Mouse (Mus musculus) Patski (cell line): ENCODE results near the gene Hbb-y. TPM values are rescaled to one million over a fixed set of nuclear protein-coding genes. Genes with fewer than 3 reads are reported as not detected.
"Not testable (repeated sequence)": the region's sequence is repeated elsewhere in the genome, so short reads cannot be mapped to it uniquely, and the experiment has no call there.

Source experiments
- ATAC-seq: fragments of 100-300 bp; one replicate; pipeline ENCODE4 v1.8.0; 2021
- CTCF ChIA-PET: fragments of 350-600 bp; sonication (Branson Sonifier 250); formaldehyde crosslinking; loops from one replicate; lab custom pipeline; 2022; ENCODE audit warnings: inconsistent platforms; lab: Charles Lee
- POLR2A ChIA-PET: fragments of 350-600 bp; sonication (Branson Sonifier 250); formaldehyde crosslinking; loops from one replicate; lab custom pipeline; 2022; ENCODE audit warnings: antibody characterized with exemption, inconsistent platforms; lab: Charles Lee
- DNase-seq: peaks from one replicate; pipeline ENCODE4 v3.0.0-alpha.2; 2011; ENCODE audit warnings: low read depth, low spot score
- H3K27me3 ChIP-seq: fragments of 371-371 bp; one replicate; pipeline ENCODE4 v1.5.1; 2021
- CTCF ChIP-seq: fragments of 100-300 bp; IDR thresholded peaks from one replicate; pipeline ENCODE4 v1.5.1; 2021
- in situ Hi-C: fragments of 300-500 bp; cut with MboI; formaldehyde crosslinking; loops from 3 replicates; pipeline ENCODE4 v1.11.1; 2018; ENCODE audit warnings: low pct_unique_long_range_greater_than_20kb, mixed read lengths
- polyA plus RNA-seq: library from polyadenylated mRNA; unstranded; gene quantifications from one replicate; pipeline ENCODE4 v1.2.3, GENCODE M21; 2021

Hbb-y gene
- polyA plus RNA-seq, 1 experiment from 2014 or later = not detected

- H3K27me3 ChIP-seq = no peaks in the 10 kb centered on the region
- CTCF ChIA-PET = no interaction called here
- TF ChIP-seq CTCF = no peak
- ATAC-seq = no peak
- no peak for DNase-seq
- POLR2A ChIA-PET = no interaction called here
- in situ Hi-C loops = no loop called here
These were observed 8.3 kb downstream of the Hbb-y start for GRCm38 (mm10) chr7:103844525-103845325.

- DNase-seq = no peak
- ChIA-PET POLR2A (no interaction called here), CTCF (no interaction called here)
- in situ Hi-C loops = no loop called here
- no peak for ATAC-seq
- H3K27me3 ChIP-seq = no peaks in the 10 kb centered on the region
- TF ChIP-seq CTCF = no peak
These were observed 10.0 kb downstream of the Hbb-y start, which contains the start of gene Hbb-bh1 for GRCm38 (mm10) chr7:103843034-103843433. Hbb-bh1 (minus strand) TSS chr7:103843164.

GRCm38 (mm10) chr7:103840268-103840667, 12.7 kb downstream of the Hbb-y start, which contains the start of gene Hbb-bh2:
Hbb-bh2 (minus strand) TSS chr7:103840520.
- ChIA-PET CTCF (interaction anchor here (0.8 kb wide), 1 partner anchor 9 kb away, joined by 3 read pairs; no protein-coding TSS in a partner anchor), POLR2A (no interaction called here)
- in situ Hi-C loops = no loop called here

DNA sequence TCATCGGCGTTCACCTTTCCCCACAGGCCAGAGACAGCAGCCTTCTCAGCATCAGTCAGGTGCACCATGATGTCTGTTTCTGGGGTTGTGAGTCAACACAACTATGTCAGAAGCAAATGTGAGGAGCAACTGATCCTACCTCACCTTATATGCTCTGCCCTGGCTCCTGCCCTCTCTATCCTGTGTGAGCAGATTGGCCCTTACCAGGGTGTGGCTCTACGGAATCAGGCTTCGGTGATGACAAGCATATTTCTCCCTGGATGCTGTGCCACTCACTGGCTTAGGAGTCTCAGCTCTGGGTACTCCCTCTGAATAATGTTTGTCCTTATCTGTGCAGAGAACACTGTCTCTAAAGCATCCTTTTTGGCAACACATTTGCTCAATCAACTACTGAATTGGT, 25.2 kb downstream of the Hbb-y start, which contains the start of gene Hbb-bs:
Gene Hbb-bs (minus strand): TSS at position 289 of the 400 bp plus-strand sequence.
- TF ChIP-seq CTCF = no peak
- in situ Hi-C loops = no loop called here
- ATAC-seq (no peak), DNase-seq (no peak)
- ChIA-PET CTCF (no interaction called here), POLR2A (no interaction called here)
- H3K27me3 ChIP-seq = no peaks in the 10 kb centered on the region

More at GRCm38 (mm10) chr7:103840268-103840667, 12.7 kb downstream of the Hbb-y start, which contains the start of gene Hbb-bh2:
- ATAC-seq (no peak), DNase-seq (no peak)
- no peak for TF ChIP-seq CTCF
- H3K27me3 ChIP-seq = no peaks in the 10 kb centered on the region

GRCm38 (mm10) chr7:103827139-103827538, 25.9 kb downstream of the Hbb-y start:
- ATAC-seq, DNase-seq, H3K27me3 ChIP-seq, in situ Hi-C loops, CTCF ChIA-PET, POLR2A ChIA-PET: not testable (repeated sequence)

DNA sequence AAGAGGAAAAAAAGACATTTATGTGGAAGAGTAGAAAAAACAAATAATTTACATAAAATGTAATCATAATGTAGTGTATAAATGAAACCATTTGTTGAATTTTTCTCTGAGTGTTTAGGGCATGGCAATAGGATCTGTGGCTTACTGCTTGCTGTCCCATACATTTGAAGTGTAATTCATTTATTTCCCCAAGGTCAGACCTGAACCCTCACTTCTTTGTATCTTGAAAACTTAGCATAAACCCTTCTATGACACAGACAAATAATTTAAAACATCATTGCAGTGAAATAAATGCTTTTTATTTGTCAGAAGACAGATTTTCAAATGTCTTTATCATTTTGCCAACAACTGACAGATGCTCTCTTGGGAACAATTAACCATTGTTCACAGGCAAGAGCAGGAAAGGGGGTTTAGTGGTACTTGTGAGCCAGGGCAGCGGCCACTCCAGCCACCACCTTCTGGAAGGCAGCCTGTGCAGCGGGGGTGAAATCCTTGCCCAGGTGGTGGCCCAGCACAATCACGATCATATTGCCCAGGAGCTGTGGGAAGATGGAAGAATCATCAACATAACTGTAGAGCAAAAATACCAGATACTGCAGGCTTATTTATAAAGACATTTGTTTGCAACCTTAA, 26.6 kb downstream of the Hbb-y start:
- ChIA-PET POLR2A (no interaction called here), CTCF (no interaction called here)
- no peak for ATAC-seq
- H3K27me3 ChIP-seq = no peaks in the 10 kb centered on the region
- TF ChIP-seq CTCF = no peak
- in situ Hi-C loops = no loop called here
- no peak for DNase-seq

GRCm38 (mm10) chr7:103825536-103826254, 27.3 kb downstream of the Hbb-y start:
- no peak for ATAC-seq
- POLR2A ChIA-PET = no interaction called here
- in situ Hi-C loops = no loop called here

DNA sequence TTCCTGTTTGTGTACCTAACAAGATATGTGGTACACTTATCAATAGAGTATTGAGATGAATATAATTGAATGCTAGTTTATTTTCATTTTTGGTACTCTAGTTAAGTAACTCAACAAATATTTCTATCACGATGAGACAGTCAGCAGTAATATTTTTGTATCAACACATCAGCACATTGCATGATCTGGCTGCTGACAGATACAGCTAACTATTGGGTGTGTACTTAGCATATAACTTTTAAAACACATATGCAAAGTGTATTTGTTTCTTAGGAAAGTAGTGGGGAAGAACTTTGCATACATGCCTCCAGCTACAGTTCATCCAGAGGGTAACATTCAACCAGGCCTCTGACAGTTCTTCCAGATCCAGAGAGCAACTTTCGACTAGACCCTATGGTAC, 28.4 kb downstream of the Hbb-y start:
- DNase-seq = no peak
- no peaks in the 10 kb centered on the region for H3K27me3 ChIP-seq
- CTCF ChIA-PET = no interaction called here
- POLR2A ChIA-PET = no interaction called here
- ATAC-seq = no peak
- no peak for TF ChIP-seq CTCF
- in situ Hi-C loops = no loop called here

More at GRCm38 (mm10) chr7:103825536-103826254, 27.3 kb downstream of the Hbb-y start:
- CTCF ChIA-PET = no interaction called here
- H3K27me3 ChIP-seq = no peaks in the 10 kb centered on the region
- no peak for DNase-seq
- no peak for TF ChIP-seq CTCF

DNA sequence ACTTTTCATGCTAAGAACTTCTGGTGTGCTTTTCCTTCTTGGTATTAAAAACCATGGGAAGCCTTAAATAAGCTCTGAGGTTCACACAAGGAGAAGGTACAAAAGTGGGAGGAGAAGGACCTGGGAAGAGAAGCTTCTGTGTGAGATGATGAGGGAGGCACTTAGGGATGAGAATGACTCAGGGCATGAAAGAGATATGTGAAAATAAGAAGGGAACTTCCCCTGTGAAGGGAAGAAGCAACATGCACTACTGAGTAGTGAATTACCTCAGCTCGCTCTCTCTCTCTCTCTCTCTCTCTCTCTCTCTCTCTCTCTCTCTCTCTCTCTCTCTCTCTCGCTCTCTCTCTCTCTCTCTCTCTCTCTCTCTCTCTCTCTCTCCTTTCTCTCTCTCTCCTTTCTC, 37.9 kb downstream of the Hbb-y start:
- H3K27me3 ChIP-seq, DNase-seq, in situ Hi-C loops, ATAC-seq, POLR2A ChIA-PET: not testable (repeated sequence)
- CTCF ChIA-PET = interaction anchor here (1.5 kb wide), 1 partner anchor 7 kb away, joined by 4 read pairs; no protein-coding TSS in a partner anchor

DNA sequence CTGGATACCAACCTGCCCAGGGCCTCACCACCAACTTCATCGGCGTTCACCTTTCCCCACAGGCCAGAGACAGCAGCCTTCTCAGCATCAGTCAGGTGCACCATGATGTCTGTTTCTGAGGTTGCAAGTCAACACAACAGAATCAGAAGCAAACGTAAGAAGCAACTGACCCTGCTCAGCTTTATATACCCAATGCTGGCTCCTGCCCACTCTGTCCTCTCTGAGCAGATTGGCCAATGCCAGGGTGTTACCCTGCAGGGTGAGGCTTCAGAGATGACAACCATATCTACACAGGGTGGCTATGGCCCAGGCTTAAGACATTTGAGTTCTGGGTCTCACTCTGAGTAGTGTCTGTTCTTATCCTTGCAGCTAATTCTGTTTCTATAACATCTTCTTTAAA, 39.2 kb downstream of the Hbb-y start, which contains the start of gene Hbb-bt:
Gene Hbb-bt (minus strand): TSS at position 231 of the 400 bp plus-strand sequence.
- no peaks in the 10 kb centered on the region for H3K27me3 ChIP-seq
- POLR2A ChIA-PET = no interaction called here
- in situ Hi-C loops = no loop called here
- CTCF ChIA-PET = interaction anchor here (1.5 kb wide), 1 partner anchor 9 kb away, joined by 4 read pairs; no protein-coding TSS in a partner anchor
- DNase-seq (no peak), ATAC-seq (no peak)
- TF ChIP-seq CTCF = no peak

DNA sequence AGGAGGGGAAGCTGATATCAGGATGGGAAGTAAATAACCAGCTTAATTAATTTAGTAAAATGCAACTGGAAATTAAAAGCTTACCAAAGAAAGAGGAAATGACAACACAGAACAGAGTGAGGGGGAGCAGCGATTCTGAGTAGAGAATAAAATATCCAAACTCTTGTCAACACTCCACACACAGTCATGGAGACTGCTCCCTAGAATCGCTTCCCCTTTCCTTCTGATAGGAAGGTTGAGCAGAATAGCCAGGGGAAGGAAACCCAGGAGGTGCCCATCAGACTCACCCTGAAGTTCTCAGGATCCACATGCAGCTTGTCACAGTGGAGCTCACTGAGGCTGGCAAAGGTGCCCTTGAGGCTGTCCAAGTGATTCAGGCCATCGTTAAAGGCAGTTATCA, 39.9 kb downstream of the Hbb-y start:
- CTCF ChIA-PET, H3K27me3 ChIP-seq, ATAC-seq, POLR2A ChIA-PET, DNase-seq, in situ Hi-C loops: not testable (repeated sequence)
